Mouse (Mus musculus) MEL (cell line): ENCODE data around the gene Gm3435. TPM values are rescaled to one million over a fixed set of nuclear protein-coding genes. Genes with fewer than 3 reads are reported as not detected.
"Not testable (repeated sequence)": the region's sequence is repeated elsewhere in the genome, so short reads cannot be mapped to it uniquely, and the experiment has no call there.

Source experiments
- DNase-seq: peaks from one replicate; pipeline ENCODE4 v3.0.0; 2011; ENCODE audit warnings: low read depth, low spot score
- H3K27ac ChIP-seq: 2 replicates; pipeline ENCODE4 v1.5.1; 2012; ENCODE audit warnings: low read depth, mild to moderate bottlenecking, control low read depth, low read length, moderate library complexity; ENCODE audit not compliant: control insufficient read depth
- H3K27me3 ChIP-seq, 2 experiments: fragments of 150-350 bp in 1 of 2; sonication (generic) in 1 of 2; 2 replicates each; pipeline ENCODE4 v1.6.1; 2012; ENCODE audit warnings: low read length in 2 of 2, mild to moderate bottlenecking in 2 of 2, improper control_type of control experiment in 1 of 2, moderate library complexity in 1 of 2; ENCODE audit not compliant: insufficient read depth in 2 of 2, control insufficient read depth in 1 of 2
- H3K36me3 ChIP-seq, 2 experiments: 2 replicates each; pipeline ENCODE4 v1.6.1; 2012 to 2014; ENCODE audit warnings: low read length in 2 of 2, improper control_type of control experiment in 1 of 2, inconsistent platforms in 1 of 2, mild to moderate bottlenecking in 1 of 2; ENCODE audit not compliant: insufficient read depth in 2 of 2, control insufficient read depth in 1 of 2
- H3K4me1 ChIP-seq, 2 experiments: fragments of 150-350 bp in 1 of 2; sonication (generic) in 1 of 2; 2 replicates each; pipeline ENCODE4 v1.6.1; 2012; ENCODE audit warnings: low read length in 2 of 2, improper control_type of control experiment in 1 of 2, mild to moderate bottlenecking in 1 of 2; ENCODE audit not compliant: insufficient read depth in 2 of 2, control insufficient read depth in 1 of 2
- H3K4me3 ChIP-seq, 2 experiments: fragments of 150-350 bp in 1 of 2; sonication (generic) in 1 of 2; 2 replicates each; pipeline ENCODE4 v1.5.1; 2012; ENCODE audit warnings: low read depth in 2 of 2, low read length in 2 of 2, mild to moderate bottlenecking in 2 of 2, moderate library complexity in 2 of 2, control low read depth in 1 of 2, improper control_type of control experiment in 1 of 2; ENCODE audit not compliant: control insufficient read depth in 1 of 2, insufficient read depth in 1 of 2
- H3K79me2 ChIP-seq: 2 replicates; pipeline ENCODE4 v1.6.1; 2012; ENCODE audit warnings: mild to moderate bottlenecking, low read length, moderate library complexity; ENCODE audit not compliant: control insufficient read depth, poor library complexity, insufficient read depth
- H3K9ac ChIP-seq: 2 replicates; pipeline ENCODE4 v1.6.1; 2012; ENCODE audit warnings: low read depth, mild to moderate bottlenecking, control low read depth, low read length, moderate library complexity; ENCODE audit not compliant: control insufficient read depth, poor library complexity, severe bottlenecking
- H3K9me3 ChIP-seq: fragments of 150-350 bp; sonication (generic); replicated peaks from 2 replicates; pipeline ENCODE4 v1.6.1; 2012; ENCODE audit warnings: mild to moderate bottlenecking, low read length, improper control_type of control experiment, moderate library complexity; ENCODE audit not compliant: insufficient read depth
- polyA plus RNA-seq, 2 experiments: library from polyadenylated mRNA; stranded (reverse) in 1 of 2; unstranded in 1 of 2; fragments of >175 nt in 1 of 2; fragments of >200 nt in 1 of 2; gene quantifications; 2 replicates each; pipeline versions ENCODE4 v1.2.1 to v1.2.4; 2012; ENCODE audit warnings: low replicate concordance in 2 of 2, low read depth in 1 of 2; ENCODE audit not compliant: insufficient read length in 2 of 2, insufficient read depth in 1 of 2, missing spikeins in 1 of 2
- total RNA-seq: library from RNA; depleted of rRNA; stranded (reverse); fragments of 300-350 nt; gene quantifications from 2 replicates; pipeline ENCODE4 v1.2.3, GENCODE M21; 2012

Gene Gm3435
- total and polyA plus RNA-seq, 3 experiments = 1.1 to 3.6 TPM; not detected in 1

DNA sequence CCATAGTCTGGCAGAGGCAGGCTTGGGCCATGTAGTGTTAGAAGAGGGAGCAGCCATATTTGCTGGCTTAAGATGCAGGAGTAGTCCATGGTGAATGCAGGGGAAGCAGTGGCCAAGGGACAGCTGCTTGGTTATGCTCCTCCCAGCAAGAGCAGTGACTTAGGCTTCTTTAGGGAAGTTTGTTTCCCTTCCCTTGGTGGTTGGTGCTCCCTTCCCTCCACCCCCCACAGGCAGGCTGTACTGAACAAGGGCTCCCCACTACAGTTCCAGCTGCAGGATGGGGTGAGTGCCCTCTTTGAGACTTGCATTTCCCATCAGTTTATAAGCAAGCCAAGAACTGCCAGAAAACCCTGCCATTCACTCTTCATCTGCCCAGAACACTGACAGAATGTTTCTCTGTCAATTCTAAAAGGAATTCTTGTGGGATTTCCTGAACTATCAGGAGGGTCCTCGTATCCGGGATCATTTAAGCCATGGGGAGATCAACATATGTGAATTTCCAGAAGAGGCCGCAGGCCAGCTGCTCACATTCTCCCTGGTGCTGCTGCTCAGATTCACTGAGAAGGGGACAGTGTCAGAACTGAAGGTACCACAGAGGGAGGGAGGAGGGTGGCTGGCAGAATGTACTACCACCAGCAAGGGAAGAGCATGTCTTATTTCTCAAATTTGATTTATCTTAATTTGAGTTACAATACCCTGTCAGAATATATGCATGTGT, 11.7 kb downstream of the Gm3435 start:
- H3K27ac ChIP-seq = peak overlapping the region; percentile 54
- not testable (repeated sequence) for H3K4me1 ChIP-seq, H3K27me3 ChIP-seq, H3K9ac ChIP-seq, H3K4me3 ChIP-seq, H3K79me2 ChIP-seq, H3K9me3 ChIP-seq, H3K36me3 ChIP-seq
- DNase-seq = peak; percentile 42

DNA sequence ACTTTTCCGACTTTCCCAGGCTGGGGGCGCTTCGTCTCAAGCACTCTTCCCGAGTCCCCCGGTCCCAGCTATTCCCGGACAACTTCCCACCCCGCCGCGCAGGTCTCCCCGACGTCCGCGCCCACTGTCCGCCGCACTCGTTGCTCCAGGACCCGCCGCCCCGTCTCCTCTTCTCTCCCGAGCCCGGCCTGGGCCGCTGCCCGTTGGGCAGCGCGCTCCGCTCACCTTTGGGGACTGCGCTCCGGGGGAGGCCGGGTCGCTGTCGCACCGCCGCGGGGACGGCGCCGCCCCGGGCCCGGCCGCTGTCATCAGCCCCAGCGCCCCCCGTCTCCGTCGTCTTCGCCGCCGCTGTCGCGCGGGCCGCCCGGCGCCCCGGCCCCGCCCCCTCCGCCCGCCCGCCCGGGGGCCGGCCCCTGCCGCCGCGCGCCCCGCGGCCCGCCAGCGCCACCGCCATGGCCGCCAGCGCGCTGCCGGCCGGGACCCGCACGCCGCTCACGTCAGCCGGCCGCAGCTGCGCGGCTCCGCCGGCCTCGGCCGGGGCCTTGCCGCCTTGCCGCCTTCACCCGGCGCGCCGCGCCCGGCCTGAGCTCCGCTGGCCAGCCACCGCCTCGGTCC, 14.0 kb downstream of the Gm3435 start:
- not testable (repeated sequence) for H3K36me3 ChIP-seq, H3K4me3 ChIP-seq, H3K27me3 ChIP-seq, H3K79me2 ChIP-seq, H3K4me1 ChIP-seq, DNase-seq, H3K9ac ChIP-seq, H3K9me3 ChIP-seq, H3K27ac ChIP-seq

DNA sequence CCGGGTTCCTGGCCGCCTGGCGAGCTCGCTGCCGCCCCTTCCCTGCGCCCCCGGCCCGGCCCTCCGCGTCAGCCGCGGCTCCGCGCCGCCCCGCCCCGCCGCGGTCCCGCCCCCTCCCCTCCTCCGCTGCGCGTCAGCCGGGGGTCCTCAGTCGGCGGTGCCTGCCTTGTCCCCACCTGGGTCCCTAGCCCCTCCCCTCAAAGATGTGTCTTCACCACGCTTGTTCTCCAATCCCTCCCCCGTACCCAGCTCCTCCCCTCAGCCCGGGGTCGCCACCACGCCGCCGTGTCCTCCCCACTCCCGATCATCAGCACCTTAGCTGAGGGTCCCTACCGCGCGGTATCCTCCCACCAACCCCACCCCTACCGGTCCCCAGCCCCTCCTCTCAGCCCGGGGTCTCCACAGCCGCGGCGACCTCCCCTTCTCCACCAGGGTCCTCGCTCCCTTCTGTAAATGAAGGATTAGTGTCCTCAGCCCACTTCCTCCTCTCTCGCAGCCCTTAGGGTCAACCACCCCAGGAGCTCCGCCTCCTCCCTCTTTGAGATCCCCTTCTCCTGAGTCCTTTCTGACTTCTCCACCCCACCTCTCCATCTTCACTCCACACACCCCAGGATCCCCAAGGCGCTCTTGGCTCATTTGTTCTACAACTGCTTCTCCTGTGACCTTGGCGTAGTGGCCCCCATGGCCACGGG, 14.7 kb downstream of the Gm3435 start:
- H3K4me1 ChIP-seq, H3K79me2 ChIP-seq, H3K27me3 ChIP-seq, H3K9ac ChIP-seq, H3K36me3 ChIP-seq, H3K27ac ChIP-seq, H3K4me3 ChIP-seq, DNase-seq, H3K9me3 ChIP-seq: not testable (repeated sequence)

DNA sequence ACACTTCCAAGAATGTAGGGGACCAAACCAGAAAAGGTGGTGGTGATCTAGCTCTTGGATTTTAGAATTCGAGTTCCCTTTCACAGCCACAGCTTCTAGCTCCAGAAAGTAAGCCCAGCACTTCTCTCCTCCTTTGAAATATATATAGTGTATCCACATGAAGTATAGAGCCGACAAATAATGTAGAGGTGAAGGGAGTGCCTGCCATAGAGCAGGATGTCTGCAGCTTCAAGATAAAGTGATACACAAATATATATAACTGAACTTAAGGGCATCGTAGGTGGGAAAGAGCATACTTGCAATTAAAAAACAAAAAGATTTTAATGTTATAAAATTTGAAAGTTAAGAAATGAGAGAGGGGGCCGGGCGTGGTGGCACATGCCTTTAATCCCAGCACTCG, 15.5 kb downstream of the Gm3435 start:
- DNase-seq, H3K9me3 ChIP-seq, H3K4me3 ChIP-seq, H3K79me2 ChIP-seq, H3K27ac ChIP-seq, H3K36me3 ChIP-seq, H3K27me3 ChIP-seq, H3K4me1 ChIP-seq, H3K9ac ChIP-seq: not testable (repeated sequence)

DNA sequence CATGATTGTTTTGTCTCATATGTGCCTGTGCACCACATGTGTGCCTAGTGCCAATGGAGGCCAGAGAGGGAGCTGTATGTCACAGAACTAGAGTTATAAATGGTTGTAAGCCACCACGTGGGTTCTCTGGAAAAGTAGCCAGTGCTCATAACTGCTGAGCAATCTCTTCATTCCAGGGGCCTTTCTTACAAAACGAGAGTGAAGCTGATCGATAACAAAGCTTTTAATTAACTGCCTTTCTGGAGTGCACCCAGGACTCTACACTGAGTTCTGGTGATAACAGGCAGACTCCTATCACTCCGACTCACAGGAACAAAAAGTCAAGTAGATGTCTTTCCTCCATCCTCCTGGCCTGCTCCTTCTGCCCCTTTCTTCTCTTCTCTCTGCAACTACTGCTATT, 21.4 kb downstream of the Gm3435 start:
- not testable (repeated sequence) for H3K79me2 ChIP-seq, H3K36me3 ChIP-seq, H3K27ac ChIP-seq, H3K4me1 ChIP-seq, DNase-seq, H3K4me3 ChIP-seq, H3K27me3 ChIP-seq, H3K9ac ChIP-seq, H3K9me3 ChIP-seq

DNA sequence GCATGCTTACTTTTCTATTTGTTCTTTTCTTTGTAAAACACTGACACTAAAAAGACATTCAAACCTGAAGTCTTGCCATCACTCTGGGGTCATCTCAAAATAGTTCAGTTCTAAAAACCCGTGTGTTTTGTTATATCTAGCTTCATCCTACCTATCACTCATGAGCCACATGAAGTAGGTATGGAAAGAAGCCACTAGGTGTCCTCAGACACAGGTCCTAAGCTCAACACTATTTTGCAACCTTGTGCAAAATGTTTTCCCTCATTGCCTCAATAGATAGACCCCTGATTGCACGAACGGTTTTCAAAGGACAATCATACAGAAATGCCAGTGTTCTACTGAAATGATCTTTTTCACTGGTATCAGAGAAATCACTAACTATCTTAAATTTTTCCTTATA, 30.5 kb downstream of the Gm3435 start:
- not testable (repeated sequence) for H3K27me3 ChIP-seq, H3K27ac ChIP-seq, H3K36me3 ChIP-seq, H3K4me1 ChIP-seq, H3K79me2 ChIP-seq, H3K9me3 ChIP-seq, DNase-seq, H3K4me3 ChIP-seq, H3K9ac ChIP-seq

DNA sequence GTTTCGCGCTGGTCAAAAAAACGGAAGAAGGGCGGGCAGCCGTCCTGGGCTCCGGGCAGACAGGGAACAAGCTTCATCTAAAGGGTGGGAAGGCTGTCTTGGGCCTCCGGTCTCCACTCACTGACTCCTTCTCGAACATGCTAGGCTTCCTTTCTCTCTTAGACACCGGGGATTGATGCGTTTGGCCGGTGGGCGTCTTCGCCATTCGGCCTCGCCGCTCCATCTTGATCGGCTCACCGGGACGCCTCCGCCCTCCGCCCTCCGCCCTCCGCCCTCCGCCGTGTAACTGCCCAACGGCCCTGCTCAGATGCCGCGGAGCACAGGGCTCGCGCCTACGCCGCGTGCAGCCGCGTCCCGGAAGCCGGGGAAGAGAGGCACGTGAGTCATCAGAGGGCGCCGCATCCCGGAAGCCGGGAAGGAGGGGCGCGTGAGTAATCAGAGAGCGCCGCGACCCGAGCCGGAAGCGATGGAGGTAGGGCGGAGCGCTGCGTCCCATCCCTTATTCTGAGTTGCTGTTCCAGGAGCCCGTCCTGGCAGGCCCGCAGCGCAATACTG, 31.3 kb downstream of the Gm3435 start, which contains the start of the genes Ermard, Tcte3 and Gm3448:
Gene Ermard (plus strand): TSS at position 34 of the 555 bp plus-strand sequence.
Gene Tcte3 (minus strand): TSS at position 314 of the 555 bp plus-strand sequence.
Gene Gm3448 (minus strand): TSS at position 363 of the 555 bp plus-strand sequence.
- H3K79me2 ChIP-seq, H3K9me3 ChIP-seq, H3K4me3 ChIP-seq, H3K4me1 ChIP-seq, DNase-seq, H3K27ac ChIP-seq, H3K9ac ChIP-seq, H3K27me3 ChIP-seq, H3K36me3 ChIP-seq: not testable (repeated sequence)
